Mouse (Mus musculus) forebrain, postnatal 0 days (tissue): ENCODE results near the gene Olr1. TPM values are rescaled to one million over a fixed set of nuclear protein-coding genes. Genes with fewer than 3 reads are reported as not detected.
"Not testable (repeated sequence)": the region's sequence is repeated elsewhere in the genome, so short reads cannot be mapped to it uniquely, and the experiment has no call there.

Experiments
- ATAC-seq: fragments of 200-750 bp; cut with Nextera tagmentation; 2 replicates; pipeline ENCODE4 v1.8.0; 2017; ENCODE audit warnings: mild to moderate bottlenecking, moderate library complexity
- DNase-seq: peaks from one replicate; pipeline ENCODE4 v3.0.0-alpha.2; 2015
- H3K27ac ChIP-seq: fragments of 300-500 bp; sonication (generic); 2 replicates; pipeline ENCODE4 v1.5.1; 2014; ENCODE audit warnings: low read depth, mild to moderate bottlenecking, antibody characterized with exemption, low read length, moderate library complexity, mixed read lengths
- H3K27me3 ChIP-seq: fragments of 300-500 bp; sonication (generic); 2 replicates; pipeline ENCODE4 v1.6.1; 2014; ENCODE audit warnings: mild to moderate bottlenecking, low read length, mixed read lengths; ENCODE audit not compliant: insufficient read depth
- H3K36me3 ChIP-seq: fragments of 300-500 bp; sonication (generic); 2 replicates; pipeline ENCODE4 v1.6.1; 2014; ENCODE audit warnings: mild to moderate bottlenecking, moderate library complexity; ENCODE audit not compliant: insufficient read depth
- H3K4me1 ChIP-seq: fragments of 300-500 bp; sonication (generic); 2 replicates; pipeline ENCODE4 v1.6.1; 2014; ENCODE audit warnings: antibody characterized with exemption; ENCODE audit not compliant: insufficient read depth
- H3K4me2 ChIP-seq: fragments of 300-500 bp; sonication (generic); 2 replicates; pipeline ENCODE4 v1.6.1; 2014; ENCODE audit warnings: low read depth, mild to moderate bottlenecking, moderate library complexity
- H3K4me3 ChIP-seq: fragments of 300-500 bp; sonication (generic); 2 replicates; pipeline ENCODE4 v1.5.1; 2014; ENCODE audit warnings: low read depth, low read length, mixed read lengths
- H3K9ac ChIP-seq: fragments of 300-500 bp; sonication (generic); 2 replicates; pipeline ENCODE4 v1.6.1; 2014; ENCODE audit warnings: mild to moderate bottlenecking
- H3K9me3 ChIP-seq: fragments of 300-500 bp; sonication (generic); 2 replicates; pipeline ENCODE4 v1.6.1; 2016; ENCODE audit warnings: low read length
- CTCF ChIP-seq: sonication (generic); IDR thresholded peaks from 2 replicates; pipeline ENCODE4 v1.5.1; 2016; ENCODE audit warnings: antibody characterized with exemption, control low read depth, low read depth
- WGBS: fragments of 180-500 bp; shearing (Covaris S2); extraction: QIAGEN DNeasy Blood & Tissue Kit; methylation state at CpG from one replicate; pipeline ENCODE4 v1.1.7; 2014; 5-methylcytosine and 5-hydroxymethylcytosine counted together
- polyA plus RNA-seq: library from polyadenylated mRNA; unstranded; fragments of >200 nt; fragmentation: Nextera tagmentation; extraction: Ambion mirVana; gene quantifications from 2 replicates; pipeline ENCODE4 v1.2.1, GENCODE M21; 2015
- total RNA-seq: library from RNA; depleted of rRNA; stranded (reverse); fragments of >200 nt; gene quantifications from 2 replicates; pipeline ENCODE4 v1.2.3, GENCODE M21; 2014

Gene Olr1
- total and polyA plus RNA-seq, 2 experiments from 2014 or later = 0.10 TPM; not detected in 1

- ATAC-seq = no peak
- no peaks in the 10 kb centered on the region for H3K36me3 ChIP-seq
- H3K27me3 ChIP-seq = no peaks in the 10 kb centered on the region
- no peak for DNase-seq
- TF ChIP-seq CTCF = no peak
- H3K9me3 ChIP-seq = no peaks in the 10 kb centered on the region
- 70% methylated on average over 3 of the region's 3 CpGs for WGBS
- no peak within 1 kb of the TSS for H3K4me3 ChIP-seq
- no peak within 1 kb of the TSS for H3K27ac ChIP-seq
- no peaks in the 10 kb centered on the region for H3K4me1 ChIP-seq
- H3K9ac ChIP-seq = no peak within 1 kb of the TSS
- no peak within 1 kb of the TSS for H3K4me2 ChIP-seq
These were observed 5.4 kb upstream of the Olr1 start, which contains the start of gene Tmem52b for GRCm38 (mm10) chr6:129512367-129512766. Gene Tmem52b (plus strand): TSS chr6:129512555.

GRCm38 (mm10) chr6:129510120-129510911 lies 3.4 kb upstream of the Olr1 start:
- no peak overlapping the region for H3K27ac ChIP-seq
- no peaks in the 10 kb centered on the region for H3K27me3 ChIP-seq
- WGBS = 62% methylated on average over 6 of the region's 6 CpGs
- H3K9ac ChIP-seq = no peak overlapping the region
- H3K4me2 ChIP-seq = no peak overlapping the region
- H3K4me3 ChIP-seq = no peak overlapping the region
- no peaks in the 10 kb centered on the region for H3K36me3 ChIP-seq
- no peaks in the 10 kb centered on the region for H3K4me1 ChIP-seq
- no peak for TF ChIP-seq CTCF
- DNase-seq (no peak), ATAC-seq (no peak)
- no peaks in the 10 kb centered on the region for H3K9me3 ChIP-seq

- no peaks in the 10 kb centered on the region for H3K36me3 ChIP-seq
- no peak overlapping the region for H3K27ac ChIP-seq
- no peak overlapping the region for H3K4me3 ChIP-seq
- H3K9me3 ChIP-seq = no peaks in the 10 kb centered on the region
- DNase-seq = no peak
- H3K4me2 ChIP-seq = no peak overlapping the region
- no peaks in the 10 kb centered on the region for H3K4me1 ChIP-seq
- H3K27me3 ChIP-seq = no peaks in the 10 kb centered on the region
- 88% methylated on average over 2 of the region's 2 CpGs for WGBS
- H3K9ac ChIP-seq = no peak overlapping the region
- TF ChIP-seq CTCF = no peak
- no peak for ATAC-seq
These were observed 3.5 kb downstream of the Olr1 start for GRCm38 (mm10) chr6:129503471-129503870.

- not testable (repeated sequence) for DNase-seq, H3K27me3 ChIP-seq, H3K27ac ChIP-seq, ATAC-seq, H3K4me2 ChIP-seq, H3K4me3 ChIP-seq, H3K36me3 ChIP-seq, H3K9ac ChIP-seq, H3K4me1 ChIP-seq, H3K9me3 ChIP-seq
- WGBS = 82% methylated on average over 1 of the region's 1 CpGs
These were observed 7.4 kb downstream of the Olr1 start for GRCm38 (mm10) chr6:129499516-129499915.

- no peaks in the 10 kb centered on the region for H3K9me3 ChIP-seq
- DNase-seq (no peak), ATAC-seq (no peak)
- H3K27ac ChIP-seq = no peak overlapping the region
- WGBS = 87% methylated on average over 3 of the region's 3 CpGs
- H3K27me3 ChIP-seq = no peaks in the 10 kb centered on the region
- H3K4me2 ChIP-seq = no peak overlapping the region
- H3K4me3 ChIP-seq = no peak overlapping the region
- no peaks in the 10 kb centered on the region for H3K4me1 ChIP-seq
- TF ChIP-seq CTCF = no peak
- H3K9ac ChIP-seq = no peak overlapping the region
- H3K36me3 ChIP-seq = no peaks in the 10 kb centered on the region
These were observed 9.4 kb downstream of the Olr1 start for GRCm38 (mm10) chr6:129497345-129498218.

GRCm38 (mm10) chr6:129494924-129495323 lies 12.0 kb downstream of the Olr1 start:
- no peak overlapping the region for H3K9ac ChIP-seq
- no peaks in the 10 kb centered on the region for H3K9me3 ChIP-seq
- no peaks in the 10 kb centered on the region for H3K27me3 ChIP-seq
- no peak overlapping the region for H3K4me2 ChIP-seq
- H3K27ac ChIP-seq = no peak overlapping the region
- no peak for DNase-seq
- ATAC-seq = no peak
- 86% methylated on average over 4 of the region's 4 CpGs for WGBS
- H3K36me3 ChIP-seq = no peaks in the 10 kb centered on the region
- TF ChIP-seq CTCF = no peak
- no peaks in the 10 kb centered on the region for H3K4me1 ChIP-seq
- no peak overlapping the region for H3K4me3 ChIP-seq
